Mouse (Mus musculus) WW6 (cell line): ENCODE data around the gene Gpr152.
A peak's percentile ranks its signal among the peaks of the same experiment; 100 is the strongest.

Experiments
- DNase-seq: peaks from one replicate; pipeline ENCODE4 v3.0.0-alpha.2; 2013; ENCODE audit warnings: low read depth, low spot score

The Gpr152 gene

GRCm38 (mm10) chr19:4150567-4151487 is 11.2 kb downstream of the Gpr152 start:
- no peak for DNase-seq

GRCm38 (mm10) chr19:4151488-4151860 is 11.9 kb downstream of the Gpr152 start:
- no peak for DNase-seq

DNA sequence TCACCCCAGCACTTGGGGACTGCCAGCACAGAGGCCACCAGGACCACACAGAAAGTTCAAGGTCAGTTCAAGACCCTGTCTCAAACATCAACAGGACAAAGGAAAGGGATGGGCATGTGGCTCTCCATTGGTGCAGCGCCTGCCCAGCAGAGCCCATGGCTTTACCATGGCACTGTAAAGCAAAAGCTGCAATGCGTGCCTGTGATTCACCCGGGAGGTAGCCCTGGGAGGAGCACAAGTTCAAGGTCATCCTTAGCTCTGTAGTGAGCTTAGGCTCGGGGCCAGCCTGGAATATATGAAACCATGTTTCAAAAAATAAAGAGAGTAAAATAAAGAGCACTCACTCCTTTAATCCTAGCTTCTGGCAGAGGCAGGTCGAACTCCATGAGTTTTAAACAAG is 12.3 kb downstream of the Gpr152 start:
- no peak for DNase-seq

- DNase-seq, result no peak
Observed at GRCm38 (mm10) chr19:4152445-4153231, 13.1 kb downstream of the Gpr152 start.

- no peak for DNase-seq
Observed at GRCm38 (mm10) chr19:4153232-4153654, 13.7 kb downstream of the Gpr152 start, which contains the start of gene Ptprcap. Gene Ptprcap, plus strand, starts transcription at chr19:4153604.

GRCm38 (mm10) chr19:4154437-4155222 is 15.0 kb downstream of the Gpr152 start:
- DNase-seq, result no peak

- DNase-seq, result no peak
Observed at GRCm38 (mm10) chr19:4155223-4156072, 15.9 kb downstream of the Gpr152 start.

- DNase-seq, result no peak
Observed at GRCm38 (mm10) chr19:4156073-4156579, 16.5 kb downstream of the Gpr152 start.

- DNase-seq, result no peak
Observed at GRCm38 (mm10) chr19:4156771-4157170, 17.2 kb downstream of the Gpr152 start.

GRCm38 (mm10) chr19:4159049-4159448 is 19.5 kb downstream of the Gpr152 start:
- no peak for DNase-seq

- peak; percentile 82 for DNase-seq
Observed at GRCm38 (mm10) chr19:4162646-4163542, 23.3 kb downstream of the Gpr152 start, which contains the start of gene Rps6kb2. Gene Rps6kb2, minus strand, starts transcription at chr19:4163354.

GRCm38 (mm10) chr19:4163543-4163887 is 23.9 kb downstream of the Gpr152 start:
- DNase-seq, result no peak

DNA sequence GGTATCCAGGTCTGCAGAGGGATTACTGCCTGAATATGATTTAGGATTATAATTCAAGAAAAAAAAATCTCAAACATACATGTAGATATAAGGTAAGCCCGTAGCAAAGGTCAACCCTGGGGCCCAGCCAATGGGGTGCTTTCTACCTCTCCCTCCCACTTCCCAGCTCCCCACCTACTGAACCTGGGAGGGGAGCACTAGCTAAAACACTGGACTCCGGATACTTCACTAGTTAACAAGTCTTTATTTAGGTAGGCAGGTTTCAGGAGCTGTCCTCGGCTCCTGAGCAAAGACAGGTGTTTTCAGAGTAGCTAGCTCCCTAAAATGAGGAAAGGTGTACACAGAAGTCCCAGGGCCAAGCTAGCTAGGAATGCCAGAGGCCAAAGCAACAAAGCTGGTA is 24.5 kb downstream of the Gpr152 start:
- no peak for DNase-seq

GRCm38 (mm10) chr19:4164721-4165120 is 25.1 kb downstream of the Gpr152 start:
- DNase-seq, result no peak

DNA sequence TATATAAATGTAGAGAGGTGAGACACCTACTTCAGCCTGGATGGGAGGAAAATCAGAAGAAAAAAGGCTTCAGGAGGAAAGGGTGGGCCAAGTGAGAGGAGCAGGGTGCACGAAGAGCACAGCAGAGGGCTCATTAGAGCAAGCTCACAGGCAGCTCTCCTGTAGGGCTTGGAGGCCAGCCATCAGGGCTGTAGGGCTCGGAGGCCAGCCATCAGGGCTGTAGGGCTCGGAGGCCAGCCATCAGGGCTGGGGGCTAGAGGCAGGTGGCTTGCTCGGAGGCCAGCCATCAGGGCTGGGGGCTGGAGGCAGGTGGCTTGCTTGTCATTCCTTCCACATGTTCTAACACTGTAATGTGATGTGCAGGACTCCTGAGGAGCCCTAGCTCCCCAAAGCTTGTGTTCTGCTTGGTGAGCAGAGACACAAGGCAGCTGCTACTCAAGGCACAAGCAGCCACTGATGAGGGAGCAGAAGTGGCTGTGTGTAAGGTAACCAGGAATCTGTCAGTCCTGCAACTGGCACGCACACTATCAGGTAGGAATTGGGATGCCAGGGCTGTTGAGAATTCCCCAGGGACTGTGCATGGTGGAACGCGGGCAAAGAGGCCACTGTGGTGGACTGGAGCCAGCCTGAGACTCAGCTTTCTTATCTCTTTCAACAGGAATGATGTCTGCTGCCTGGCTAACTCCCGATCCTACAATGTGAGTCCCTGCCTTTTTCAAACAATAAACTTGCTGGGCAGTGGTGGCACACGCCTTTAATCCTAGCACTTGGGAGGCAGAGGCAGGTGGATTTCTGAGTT is 27.3 kb downstream of the Gpr152 start:
- no peak for DNase-seq

GRCm38 (mm10) chr19:4169378-4169784 is 29.8 kb downstream of the Gpr152 start:
- peak; percentile 96 for DNase-seq

DNA sequence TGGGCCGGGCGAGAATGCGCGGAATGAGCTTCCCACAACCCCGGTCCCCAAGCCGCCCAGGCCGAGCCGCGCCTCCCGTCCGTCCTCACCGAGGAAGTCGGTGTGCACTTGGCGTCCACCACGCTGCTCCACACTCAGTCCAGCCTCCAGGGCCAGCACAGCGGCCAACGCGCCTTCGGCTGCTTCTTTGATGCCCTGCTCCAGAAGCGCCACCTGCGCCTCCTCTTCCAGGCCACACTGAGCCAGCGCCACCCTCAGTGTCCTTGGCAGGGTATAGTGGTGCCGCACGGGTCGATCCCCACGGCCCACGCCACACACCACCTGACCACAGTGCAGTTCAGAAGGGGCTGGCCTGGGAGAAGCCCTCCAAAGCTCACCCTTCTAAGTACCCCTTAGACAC is 30.2 kb downstream of the Gpr152 start:
- DNase-seq, result no peak

DNA sequence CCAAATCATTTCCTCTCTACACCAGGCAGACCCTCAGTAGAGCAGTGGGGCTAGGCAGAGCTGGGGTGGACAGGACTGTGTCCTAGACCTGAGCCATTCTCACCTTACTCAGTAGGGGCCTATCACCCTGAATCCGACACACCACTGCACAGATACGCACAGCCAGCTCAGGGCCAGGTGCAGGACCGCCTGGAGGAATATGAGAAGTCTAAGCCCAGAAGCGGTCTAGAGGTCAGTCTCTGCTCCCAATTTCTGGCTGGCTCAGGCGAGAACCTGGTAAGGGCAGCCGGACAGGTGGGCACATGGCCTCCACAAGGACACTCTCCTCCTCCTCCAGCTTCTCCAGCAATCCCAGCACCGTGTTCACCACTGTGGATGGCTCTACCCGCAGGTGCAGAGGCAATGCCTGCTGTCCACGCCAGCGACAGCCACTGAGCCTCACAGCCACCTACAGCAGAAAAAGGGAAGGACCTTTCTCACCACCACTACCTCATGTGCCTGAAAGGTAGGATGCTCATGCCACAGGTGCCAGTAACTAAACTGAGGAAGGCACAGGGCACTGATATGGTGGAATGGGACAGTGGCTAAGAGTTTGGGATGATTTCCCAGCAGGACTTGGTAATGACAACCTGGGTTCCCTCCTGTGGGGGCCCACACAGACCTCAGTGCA is 31.3 kb downstream of the Gpr152 start:
- DNase-seq, result no peak
